Mouse (Mus musculus) heart, adult 11 months (tissue): ENCODE measurements around the gene Snx17.

Experiments used
- DNase-seq: peaks from one replicate; pipeline ENCODE4 v3.0.0; 2022

The Snx17 gene

GRCm38 (mm10) chr5:31240637-31241521 lies 47.9 kb downstream of the Snx17 start, which contains the start of the genes Nrbp1 and Gm9970:
Nrbp1 (plus strand) TSS chr5:31240864.
Gm9970 (minus strand) TSS chr5:31241232.
- DNase-seq: peak; percentile 100

- DNase-seq: no peak
Observed at GRCm38 (mm10) chr5:31241522-31242034, 48.6 kb downstream of the Snx17 start.

- peak; percentile 64 for DNase-seq
Observed at GRCm38 (mm10) chr5:31242191-31242590, 49.2 kb downstream of the Snx17 start.
